Mouse (Mus musculus) liver, embryonic 13.5 days (tissue): ENCODE data around the gene Ttll11. TPM values are rescaled to one million over a fixed set of nuclear protein-coding genes. Genes with fewer than 3 reads are reported as not detected.

Experiments
- polyA plus RNA-seq: library from polyadenylated mRNA; unstranded; fragments of >200 nt; fragmentation: Nextera tagmentation; extraction: Ambion mirVana; gene quantifications from 2 replicates; pipeline ENCODE4 v1.2.1, GENCODE M21; 2015

Gene Ttll11
- polyA plus RNA-seq, 1 experiment from 2014 or later, result 0.91 TPM

Other genes with a start within 250 kb of the Ttll11 start
- 152 and 156 TPM in 2 replicates for gene Ndufa8, start 69.5 kb upstream of the Ttll11 start, polyA plus RNA-seq
- not detected in 2 replicates for gene Morn5, start 69.5 kb upstream of the Ttll11 start, polyA plus RNA-seq
- 0.16 and 0.19 TPM in 2 replicates for gene Lhx6, start 125.5 kb upstream of the Ttll11 start, polyA plus RNA-seq
- gene Mrrf, start 156.5 kb upstream of the Ttll11 start, polyA plus RNA-seq, result 21.5 and 22.8 TPM in 2 replicates
- gene Rbm18, start 156.9 kb upstream of the Ttll11 start, polyA plus RNA-seq, result 23.6 and 27.2 TPM in 2 replicates